Mouse (Mus musculus) monocyte, adult 2 months (primary cell): Measurements from ENCODE around the gene Mink1.
"Not testable (repeated sequence)": the region's sequence is repeated elsewhere in the genome, so short reads cannot be mapped to it uniquely, and the experiment has no call there.

ENCODE experiments used
- DNase-seq, 2 experiments: peaks; one replicate each; pipeline ENCODE4 v3.0.0; 2022; ENCODE audit warnings: low spot score in 2 of 2, low read depth in 1 of 2

Mink1 gene

DNA sequence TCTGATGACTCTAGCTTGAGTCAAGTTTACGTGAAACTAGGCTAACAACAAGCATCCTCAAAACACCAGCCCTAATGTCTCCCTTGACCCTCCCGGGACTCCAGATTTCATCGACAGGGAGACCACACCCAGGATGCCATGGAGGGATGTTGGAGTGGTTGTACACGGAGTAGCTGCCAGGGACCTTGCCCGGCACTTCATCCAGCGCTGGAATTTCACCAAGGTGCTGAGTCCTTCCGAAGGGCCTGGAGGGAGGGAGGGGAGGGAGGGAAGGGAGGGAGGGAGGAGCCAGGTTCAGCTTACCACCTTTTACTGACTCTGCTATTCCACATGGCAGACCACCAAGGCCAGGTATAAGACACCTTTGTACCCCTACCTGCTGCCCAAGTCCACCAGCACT is 8.7 kb upstream of the Mink1 start:
- no peak for DNase-seq

DNA sequence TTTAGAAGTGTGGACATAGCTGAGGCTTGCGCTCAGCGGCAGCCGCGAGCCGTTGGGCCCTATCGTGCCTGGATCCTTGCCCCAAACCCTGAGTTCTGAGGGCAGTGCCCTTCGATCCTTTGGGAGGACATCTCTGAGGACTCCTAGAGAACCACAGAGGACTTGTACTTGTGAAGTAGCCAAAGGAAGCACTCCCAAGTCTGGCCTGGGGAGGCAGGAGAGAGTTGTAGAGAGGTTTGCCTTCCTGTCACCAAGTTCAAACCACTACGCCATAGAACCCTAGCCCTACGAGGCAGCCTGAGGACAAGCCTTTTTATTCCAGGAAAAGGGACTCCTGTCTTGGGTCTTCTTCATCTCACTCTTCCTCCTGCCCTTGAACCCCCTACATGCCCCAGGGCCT is 5.1 kb upstream of the Mink1 start:
- no peak for DNase-seq

GRCm38 (mm10) chr11:70561937-70562286 is 769 bp upstream of the Mink1 start:
- DNase-seq, result no peak

DNA sequence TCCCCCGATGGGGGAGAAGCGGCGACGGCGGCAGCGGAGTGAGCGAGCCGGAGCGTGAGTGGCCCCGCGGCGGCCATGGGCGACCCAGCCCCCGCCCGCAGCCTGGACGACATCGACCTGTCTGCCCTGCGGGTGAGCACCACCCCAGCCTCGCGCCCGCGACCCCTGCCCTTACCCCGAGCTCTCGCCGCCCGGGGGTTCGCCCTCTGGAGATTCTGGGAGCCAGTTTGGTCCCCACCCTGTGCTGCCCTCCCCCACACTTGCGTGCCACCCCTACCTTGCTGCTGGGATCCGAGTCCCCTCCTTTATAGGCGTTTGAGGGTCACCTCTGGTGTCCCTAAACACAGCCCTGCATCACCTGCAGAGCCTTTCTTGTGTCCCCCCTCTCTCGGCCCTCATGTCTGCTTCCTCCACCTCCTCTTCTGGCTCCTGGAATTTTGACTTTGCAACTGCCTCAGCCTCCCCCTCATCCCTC is 351 bp downstream of the Mink1 start:
- DNase-seq, result no peak

- DNase-seq, result no peak
These were observed 992 bp downstream of the Mink1 start for GRCm38 (mm10) chr11:70563470-70564275.

- DNase-seq, result no peak
These were observed 1.7 kb downstream of the Mink1 start for GRCm38 (mm10) chr11:70564276-70564873.

GRCm38 (mm10) chr11:70566586-70566985 is 3.9 kb downstream of the Mink1 start:
- DNase-seq, result no peak

- DNase-seq, result not testable (repeated sequence)
These were observed 7.9 kb downstream of the Mink1 start for GRCm38 (mm10) chr11:70570614-70571013.

DNA sequence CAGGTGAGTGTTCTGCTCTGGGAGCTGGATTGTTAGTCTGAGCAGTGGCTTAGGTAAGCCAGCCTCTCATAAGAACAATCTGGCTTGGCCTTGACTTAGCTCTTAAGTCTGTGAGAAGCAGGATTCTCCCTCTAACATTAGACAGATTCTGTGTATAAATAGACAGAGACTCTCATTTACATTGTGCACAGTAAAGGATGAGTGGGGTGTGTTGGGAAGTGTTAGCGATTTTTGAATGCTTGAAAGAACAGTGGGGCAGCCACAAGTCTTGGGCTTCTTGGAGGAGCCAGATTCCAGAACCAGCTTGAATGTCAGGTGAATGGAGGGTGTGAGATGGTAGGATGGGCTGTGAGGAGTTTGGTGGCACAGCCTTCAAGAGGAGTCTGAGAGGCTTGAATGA is 9.0 kb downstream of the Mink1 start:
- no peak for DNase-seq

- no peak for DNase-seq
These were observed 9.7 kb downstream of the Mink1 start for GRCm38 (mm10) chr11:70572348-70572902.

DNA sequence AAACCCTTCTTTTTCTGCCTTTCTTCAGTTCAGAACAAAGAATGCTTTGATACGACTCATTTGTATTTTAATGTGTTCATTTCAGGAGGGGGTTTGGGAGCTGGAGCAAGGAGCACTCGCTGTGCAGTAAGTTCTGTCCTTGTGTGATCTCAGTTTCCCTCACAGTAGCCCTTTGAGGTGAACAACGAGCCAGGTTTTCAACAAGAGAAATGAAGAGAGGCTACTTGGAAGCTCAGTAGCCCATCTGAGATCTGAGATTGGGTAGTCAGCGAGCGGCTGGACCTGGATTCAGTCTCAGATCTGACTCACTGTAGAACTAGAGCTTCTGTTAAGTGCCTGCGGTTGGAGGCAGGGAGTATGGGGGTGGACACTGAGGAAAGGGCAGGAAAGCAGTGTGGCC is 11.2 kb downstream of the Mink1 start:
- no peak for DNase-seq

- DNase-seq, result no peak
These were observed 14.5 kb downstream of the Mink1 start for GRCm38 (mm10) chr11:70577201-70577600.

DNA sequence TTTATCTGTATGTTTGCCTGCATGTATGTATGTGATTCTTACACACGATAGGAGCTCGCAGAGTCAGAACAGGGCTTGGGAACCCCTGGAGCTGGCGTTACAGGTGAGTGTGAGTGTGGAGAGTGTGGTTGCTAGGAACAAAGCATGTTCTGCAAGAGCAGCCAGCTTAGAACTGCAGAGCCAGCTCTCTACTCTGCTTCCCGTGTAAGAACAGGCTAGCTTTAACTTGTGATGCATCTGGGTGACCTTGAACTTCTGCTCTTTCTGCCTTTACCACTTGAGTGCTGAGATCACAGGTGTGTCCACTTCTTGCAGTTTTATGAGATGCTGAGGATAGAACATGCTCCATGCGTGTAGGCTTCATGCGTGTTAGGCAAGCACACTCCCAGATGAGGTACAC is 16.3 kb downstream of the Mink1 start:
- no peak for DNase-seq

DNA sequence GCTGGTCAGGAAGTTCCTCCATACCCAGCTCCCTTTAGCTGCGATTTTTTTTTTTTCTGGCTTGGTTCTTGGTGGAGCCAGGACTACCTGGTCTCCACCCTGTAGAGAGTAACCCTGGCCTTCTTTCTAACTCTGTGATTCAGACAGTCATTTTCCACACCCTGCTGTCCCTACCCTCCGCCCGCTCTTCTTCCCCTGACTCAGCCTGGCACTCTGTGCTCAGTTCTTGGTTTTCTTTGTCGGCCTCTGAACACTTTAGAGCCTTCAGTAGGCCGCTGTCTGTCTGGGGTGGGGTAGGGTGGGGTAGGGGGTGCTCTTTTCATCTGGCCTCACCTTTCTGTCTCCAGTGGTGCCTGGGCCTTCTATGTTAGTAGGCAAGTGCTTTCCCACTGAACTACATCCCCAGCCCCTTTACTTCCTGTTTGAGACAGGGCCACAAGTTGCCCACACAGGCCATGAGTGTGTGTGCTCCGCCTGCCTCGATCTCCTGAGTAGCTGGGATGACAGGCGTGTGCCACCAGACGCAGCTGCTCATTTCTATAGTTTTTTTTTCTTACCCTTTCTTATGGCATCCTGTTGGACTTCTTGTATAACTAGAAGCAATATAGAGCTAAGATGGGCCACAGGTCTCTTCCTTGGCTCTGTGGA is 17.2 kb downstream of the Mink1 start:
- no peak for DNase-seq

- no peak for DNase-seq
These were observed 17.7 kb downstream of the Mink1 start for GRCm38 (mm10) chr11:70580358-70580720.

GRCm38 (mm10) chr11:70580921-70581320 is 18.2 kb downstream of the Mink1 start:
- DNase-seq, result no peak

- DNase-seq, result no peak
These were observed 19.5 kb downstream of the Mink1 start for GRCm38 (mm10) chr11:70582196-70582595.

- no peak for DNase-seq
These were observed 20.5 kb downstream of the Mink1 start for GRCm38 (mm10) chr11:70583022-70583714.

GRCm38 (mm10) chr11:70583775-70584174 is 21.1 kb downstream of the Mink1 start:
- no peak for DNase-seq

DNA sequence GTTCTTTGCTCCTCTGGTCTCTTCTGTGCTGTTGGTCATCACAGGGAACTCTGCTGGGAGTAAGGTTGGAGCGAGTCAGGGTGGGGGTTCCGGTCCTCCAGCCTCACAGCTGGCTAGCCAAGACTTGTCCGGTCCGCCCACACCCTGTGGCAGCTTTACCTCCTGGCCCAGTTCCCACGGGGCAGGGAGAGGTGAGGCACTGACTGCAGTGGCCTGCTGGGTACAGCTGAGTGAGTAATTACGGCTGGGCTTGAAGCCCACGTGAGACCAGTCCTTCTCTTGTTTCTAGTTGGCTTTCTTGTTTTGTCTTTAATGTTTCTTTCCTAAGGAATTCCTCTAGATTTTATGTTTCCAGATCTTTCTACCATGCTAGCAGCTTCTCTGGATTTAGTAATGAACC is 22.8 kb downstream of the Mink1 start:
- no peak for DNase-seq

GRCm38 (mm10) chr11:70586261-70586660 is 23.6 kb downstream of the Mink1 start:
- DNase-seq, result no peak
